Mouse (Mus musculus) retina, embryonic 14.5 days (tissue): ENCODE results near the gene Cd9.

Source experiments
- DNase-seq: peaks from one replicate; pipeline ENCODE4 v3.0.0-alpha.2; 2015; ENCODE audit warnings: low spot score

The Cd9 gene

DNA sequence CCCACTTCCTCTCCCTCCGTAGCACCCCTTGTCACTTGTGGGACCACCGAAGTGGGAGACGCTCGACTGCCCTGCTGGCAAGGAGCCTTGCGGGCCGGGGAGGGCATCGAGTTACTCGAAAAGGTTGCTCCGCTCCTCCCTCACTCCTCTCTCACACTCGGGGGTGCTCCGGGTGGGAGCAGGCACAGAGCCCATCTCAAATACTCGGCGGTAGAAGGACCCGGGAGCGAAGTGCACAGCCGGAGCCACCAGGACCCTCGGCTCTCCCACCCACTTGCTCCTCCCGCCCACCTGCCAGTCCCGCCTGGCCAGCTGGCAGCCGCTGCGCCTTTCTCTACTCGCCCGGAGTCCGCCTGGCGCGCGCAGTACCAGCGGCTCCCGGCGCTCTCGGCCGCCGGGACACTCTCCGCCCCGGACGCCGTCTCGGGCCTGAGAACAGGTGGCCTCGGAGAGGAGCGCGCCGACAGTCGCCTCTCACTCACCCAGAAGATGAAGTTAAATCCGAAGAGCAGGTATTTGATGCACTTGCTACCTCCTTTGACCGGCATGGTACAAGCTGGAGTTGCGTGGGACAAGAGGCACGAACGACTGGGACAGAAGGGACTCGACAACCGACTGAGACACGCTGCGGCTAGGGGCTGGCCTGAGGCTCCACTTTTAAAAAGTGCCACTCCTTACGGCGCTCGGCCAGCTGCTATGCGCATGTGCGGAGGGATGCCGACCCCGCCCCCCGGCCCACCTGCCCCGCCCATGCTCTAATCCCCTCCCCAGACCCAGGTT lies at the start of gene Cd9:
Gene Cd9 (minus strand): TSS at position 700 of the 780 bp plus-strand sequence.
- peak; percentile 81 for DNase-seq

DNA sequence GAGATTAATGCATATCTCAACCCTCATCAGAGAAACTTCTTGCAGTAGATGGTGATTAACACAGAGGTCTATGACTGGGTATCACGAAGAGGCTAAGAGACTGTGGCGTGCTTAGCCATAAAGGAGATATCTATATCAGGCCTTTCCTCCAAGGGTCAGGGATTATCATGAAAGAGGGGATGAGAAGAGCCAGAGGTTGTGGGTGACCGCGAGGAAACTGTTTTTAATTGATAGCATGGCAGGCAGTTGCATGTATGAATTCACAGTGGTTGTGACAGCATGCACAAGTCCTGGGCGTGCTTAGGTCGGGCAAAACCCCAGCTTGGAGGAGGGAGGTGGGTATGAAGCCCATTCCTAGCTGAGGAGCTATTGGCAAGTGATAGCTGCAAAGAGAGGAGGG lies 46.7 kb upstream of the Cd9 start:
- no peak for DNase-seq

DNA sequence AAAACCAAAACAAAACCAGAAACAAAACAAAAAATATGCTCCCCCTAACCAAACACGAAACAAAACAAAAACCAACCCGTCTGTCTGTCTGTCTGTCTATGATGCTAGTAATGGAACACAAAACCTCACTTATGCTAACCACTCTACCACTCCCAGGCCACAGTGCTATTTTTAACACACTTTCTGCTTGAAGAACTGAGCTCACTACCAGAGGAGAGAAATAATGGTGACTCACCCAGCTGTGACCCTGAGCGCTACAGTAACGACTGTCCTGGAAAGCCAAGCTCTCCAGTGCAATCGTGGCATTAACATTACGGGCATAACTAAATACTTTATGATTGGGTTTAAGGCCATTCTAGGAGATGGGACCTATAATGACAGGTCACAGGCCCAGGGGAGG lies 46.2 kb upstream of the Cd9 start:
- DNase-seq, result no peak

DNA sequence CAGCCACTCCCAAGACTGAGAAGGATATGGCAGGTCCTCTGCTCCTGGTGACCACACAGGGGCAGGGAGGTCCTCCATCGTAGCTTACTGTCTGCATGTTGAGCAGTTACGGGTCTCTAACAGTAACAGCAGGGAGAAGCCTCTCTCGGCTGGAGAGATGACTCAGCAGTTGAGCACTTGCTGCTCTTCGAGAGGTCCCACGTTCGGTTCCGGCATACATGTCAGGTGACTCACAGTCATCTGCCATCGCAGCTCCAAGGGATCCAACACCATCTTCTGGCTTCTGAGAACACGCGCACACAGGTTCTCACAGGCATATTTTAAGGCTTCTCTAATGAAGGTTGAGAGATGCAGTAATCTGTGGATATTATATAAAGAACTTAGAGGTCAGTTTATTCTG lies 45.6 kb upstream of the Cd9 start:
- no peak for DNase-seq

DNA sequence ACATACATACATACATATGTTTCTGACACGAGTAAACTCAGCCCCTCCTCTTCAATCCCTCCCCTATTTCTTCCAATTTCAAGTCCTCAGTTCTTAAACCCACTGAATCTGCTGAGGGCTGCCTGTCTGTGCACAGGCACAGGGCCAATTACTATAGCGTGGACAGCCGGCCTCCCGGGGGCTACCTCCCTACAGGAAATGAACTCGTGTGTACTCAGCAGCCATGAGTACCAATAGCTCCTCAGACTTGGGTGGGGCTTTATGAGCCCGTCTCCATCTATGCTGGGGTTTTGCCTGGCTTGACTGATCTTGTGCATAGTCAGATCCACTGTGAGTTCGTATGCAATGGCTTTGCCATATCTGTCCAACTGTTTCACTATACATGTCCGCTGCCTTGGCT lies 44.8 kb upstream of the Cd9 start:
- no peak for DNase-seq

DNA sequence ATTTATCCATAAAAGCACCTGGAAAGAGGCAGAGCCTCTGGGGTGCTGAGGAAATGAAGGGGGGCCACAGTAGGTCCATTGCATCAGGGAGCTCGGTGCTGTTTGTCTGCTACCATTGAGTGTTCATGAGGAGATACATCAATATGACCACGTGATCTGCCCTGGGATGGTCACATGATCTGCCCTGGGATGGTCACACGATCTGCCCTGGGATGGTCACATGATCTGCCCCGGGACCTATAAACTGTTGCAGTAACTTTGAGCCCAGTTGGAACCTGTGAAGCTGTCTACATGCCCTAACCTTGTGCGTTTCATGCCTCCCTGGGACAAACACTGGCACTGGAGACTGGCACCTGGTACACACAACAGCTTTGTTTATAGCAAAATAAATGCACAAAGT lies 43.9 kb upstream of the Cd9 start:
- no peak for DNase-seq

DNA sequence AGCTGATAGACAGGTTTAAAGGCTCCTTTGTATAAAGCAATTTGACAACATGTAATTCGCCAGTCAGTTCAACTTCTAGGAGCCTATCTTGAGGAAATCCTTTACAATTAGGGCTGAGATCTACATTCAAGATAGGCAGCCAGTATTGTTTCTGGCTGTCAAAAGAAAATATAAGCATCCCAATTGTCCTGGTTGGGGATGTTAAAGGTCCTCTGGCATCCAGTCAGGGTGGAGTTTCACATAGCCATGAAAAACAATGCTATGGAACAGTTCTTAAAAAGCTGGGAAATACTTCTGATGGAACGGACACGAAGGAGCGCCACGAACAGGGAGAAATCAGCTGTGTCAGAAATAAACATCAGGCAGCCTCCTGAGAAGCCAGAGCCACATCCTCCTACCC lies 40.4 kb upstream of the Cd9 start:
- DNase-seq, result no peak

DNA sequence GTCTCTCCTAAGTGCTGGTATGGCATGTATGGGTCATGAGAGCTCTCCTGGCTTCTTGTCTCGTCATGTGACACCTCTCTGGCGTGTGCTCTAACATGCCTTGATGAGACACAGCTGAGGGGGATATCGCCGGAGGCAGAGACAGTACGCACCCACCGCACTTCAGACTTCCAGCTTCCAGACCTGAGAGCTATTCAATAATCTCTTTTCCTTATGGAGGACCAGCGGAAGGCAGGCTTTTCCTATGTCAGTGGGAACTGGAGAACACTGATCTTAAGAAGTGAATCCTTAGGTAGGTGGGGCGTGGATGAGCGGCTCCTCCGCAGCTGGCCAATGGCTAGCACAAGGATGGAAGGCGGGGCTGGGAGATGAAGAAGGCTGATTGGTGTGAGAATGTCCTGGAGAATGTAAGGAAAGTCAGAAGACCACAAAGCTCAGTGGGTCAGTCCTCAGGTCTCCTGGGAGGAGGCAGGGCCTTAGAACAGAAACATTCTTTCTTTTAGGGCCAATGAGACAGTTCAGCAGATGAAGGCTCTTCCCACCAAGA lies 38.6 kb upstream of the Cd9 start:
- no peak for DNase-seq

DNA sequence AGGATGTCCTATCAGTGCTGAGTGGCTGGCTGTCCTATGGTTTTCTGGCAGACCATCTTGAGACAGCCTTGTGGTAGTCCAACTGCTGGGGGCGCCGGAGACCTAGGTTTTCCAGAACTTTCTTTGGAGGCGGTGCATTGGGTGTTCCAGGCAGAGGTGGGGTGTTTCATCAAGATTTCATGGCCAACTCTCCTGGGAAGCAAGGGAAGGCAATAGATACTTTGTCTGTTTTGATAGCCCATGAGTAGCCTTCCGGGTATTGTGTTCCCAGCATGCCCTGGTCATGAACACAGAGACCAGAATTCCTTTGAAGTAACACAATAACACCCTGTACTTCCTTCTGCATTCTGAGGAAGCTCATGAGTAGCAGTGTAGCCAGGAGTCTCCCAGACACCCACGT lies 34.9 kb upstream of the Cd9 start:
- no peak for DNase-seq

DNA sequence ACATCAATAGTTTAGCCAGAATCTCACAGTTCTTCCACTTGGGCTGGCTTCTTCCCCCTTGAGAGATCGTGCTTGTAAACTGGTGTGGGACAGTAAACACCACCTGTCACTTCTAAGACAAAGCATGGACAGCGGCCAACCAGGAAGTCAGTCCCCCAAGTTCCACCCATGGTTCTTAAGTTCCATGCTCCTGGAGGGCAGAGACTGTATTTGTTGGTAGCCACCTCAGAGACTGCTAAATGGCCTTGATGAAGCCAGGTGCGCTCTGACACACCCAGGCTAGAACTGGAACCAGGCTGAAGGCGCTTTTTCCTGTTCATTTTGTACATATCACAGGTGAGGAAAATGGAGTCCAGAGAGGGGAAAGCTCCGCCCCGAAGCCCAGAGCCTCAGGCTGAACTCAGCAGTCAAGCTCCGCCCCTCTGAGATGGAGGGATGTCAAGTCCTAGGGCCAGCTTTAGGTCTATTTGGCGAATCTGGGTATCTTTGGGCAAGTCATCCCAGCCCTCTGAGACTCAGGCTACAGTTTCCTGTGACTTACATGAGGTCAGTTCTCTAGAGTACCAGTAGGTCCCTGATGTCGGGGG lies 34.1 kb upstream of the Cd9 start:
- no peak for DNase-seq

DNA sequence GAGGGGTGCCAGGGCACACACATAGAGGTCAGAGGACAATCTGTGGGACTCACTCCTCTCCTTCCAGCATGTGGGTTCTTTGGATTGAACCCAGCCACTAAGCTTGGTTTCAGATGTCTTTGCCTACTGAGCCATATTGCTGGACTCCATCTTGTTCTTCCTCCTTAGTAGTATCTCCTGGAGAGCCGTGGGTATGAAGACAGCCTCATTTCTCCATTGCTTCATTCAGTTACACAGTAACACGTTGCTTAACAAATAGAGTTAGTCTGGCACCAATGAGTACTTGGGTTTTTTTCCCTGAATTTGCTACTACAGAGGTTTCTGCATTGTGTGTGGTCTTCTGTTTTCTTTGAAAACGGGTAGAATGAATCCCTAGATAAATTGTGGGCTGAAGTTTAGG lies 31.5 kb upstream of the Cd9 start:
- no peak for DNase-seq

DNA sequence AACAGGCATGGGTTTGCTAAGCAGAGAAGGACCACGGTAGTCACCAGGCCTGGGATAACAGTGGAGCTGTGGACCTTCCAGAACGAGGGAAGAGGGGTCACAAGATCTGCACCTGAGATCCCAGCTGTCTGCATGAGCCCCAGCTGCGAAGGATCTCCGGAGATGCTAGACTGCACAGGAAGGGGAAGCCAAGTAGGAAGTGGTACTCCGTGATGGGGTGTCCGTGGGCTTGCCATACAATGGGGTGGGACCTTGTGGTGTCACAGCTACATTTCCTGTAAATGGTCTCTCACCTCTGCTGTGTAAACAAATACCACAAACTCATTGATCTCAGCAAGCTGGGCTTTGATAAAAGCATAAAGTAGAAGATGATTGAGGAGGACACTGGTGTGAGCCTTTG lies 29.4 kb upstream of the Cd9 start:
- DNase-seq, result no peak

DNA sequence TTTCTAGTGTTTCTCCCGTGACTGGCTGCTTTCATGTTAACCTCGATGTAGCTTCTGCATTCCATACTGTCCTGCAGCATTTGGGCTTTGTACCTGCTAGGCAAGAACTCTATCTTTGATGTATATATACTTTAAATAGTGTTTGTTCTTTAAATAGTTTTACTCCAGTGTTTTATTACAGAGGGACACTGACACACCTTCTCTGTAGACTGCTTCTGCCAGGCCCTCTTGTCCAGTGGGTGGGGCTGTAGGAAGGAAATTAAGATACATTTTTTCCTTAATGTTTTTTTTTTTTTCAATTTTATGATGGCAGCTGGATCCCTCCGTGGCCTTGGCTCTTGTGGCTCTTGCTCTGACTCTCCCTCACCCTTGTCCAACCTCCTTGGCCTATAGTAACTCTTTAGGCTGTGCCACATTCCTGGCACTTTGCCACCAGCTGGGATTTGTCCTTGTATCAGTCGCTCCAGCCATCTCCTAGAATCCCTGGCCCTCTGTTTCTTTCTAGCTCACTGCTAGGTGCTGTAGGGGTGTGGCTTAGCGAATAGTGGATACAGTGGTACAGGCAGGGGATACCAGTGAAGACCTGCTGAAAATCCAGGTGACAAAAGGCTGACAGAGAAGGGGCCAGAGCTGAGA lies 27.1 kb upstream of the Cd9 start:
- no peak for DNase-seq

DNA sequence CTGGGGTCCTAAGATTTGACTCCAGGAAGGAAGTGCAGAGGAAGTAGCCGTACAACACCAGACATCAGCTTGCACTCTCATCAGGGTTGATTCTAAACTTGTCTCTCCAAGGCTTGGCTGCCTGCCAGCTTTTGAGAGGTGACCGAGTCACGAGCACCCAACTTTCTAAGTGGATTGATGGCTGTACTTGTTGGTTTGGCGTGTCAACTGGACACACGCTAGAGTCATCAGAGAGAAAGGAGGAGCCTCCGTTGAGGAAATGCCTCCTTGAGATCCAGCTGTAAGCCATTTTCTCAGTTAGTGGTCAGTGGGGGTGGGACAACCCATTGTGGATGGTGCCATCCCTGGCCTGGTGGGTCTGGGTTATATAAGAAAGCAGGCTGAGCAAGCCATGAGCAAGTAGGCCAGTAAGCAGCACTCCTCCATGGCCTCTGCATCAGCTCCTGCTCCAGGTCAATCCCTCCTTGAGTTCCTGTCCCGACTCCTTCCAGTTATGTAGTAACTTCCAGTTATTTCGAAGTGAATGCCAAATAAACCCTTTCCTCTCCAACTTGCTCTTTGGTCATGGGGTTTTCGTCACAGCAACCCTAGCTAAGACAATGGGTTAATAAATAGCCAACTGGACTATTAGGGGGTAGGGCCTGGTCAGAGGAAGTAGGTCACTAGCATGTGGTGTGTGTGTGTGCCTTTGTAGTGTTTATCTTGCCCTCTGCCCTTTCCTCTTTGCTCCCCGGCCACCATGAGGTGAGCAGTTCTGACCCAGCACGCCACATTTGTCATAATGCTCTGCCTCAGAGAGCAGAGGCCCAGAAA lies 21.1 kb upstream of the Cd9 start:
- DNase-seq, result no peak

DNA sequence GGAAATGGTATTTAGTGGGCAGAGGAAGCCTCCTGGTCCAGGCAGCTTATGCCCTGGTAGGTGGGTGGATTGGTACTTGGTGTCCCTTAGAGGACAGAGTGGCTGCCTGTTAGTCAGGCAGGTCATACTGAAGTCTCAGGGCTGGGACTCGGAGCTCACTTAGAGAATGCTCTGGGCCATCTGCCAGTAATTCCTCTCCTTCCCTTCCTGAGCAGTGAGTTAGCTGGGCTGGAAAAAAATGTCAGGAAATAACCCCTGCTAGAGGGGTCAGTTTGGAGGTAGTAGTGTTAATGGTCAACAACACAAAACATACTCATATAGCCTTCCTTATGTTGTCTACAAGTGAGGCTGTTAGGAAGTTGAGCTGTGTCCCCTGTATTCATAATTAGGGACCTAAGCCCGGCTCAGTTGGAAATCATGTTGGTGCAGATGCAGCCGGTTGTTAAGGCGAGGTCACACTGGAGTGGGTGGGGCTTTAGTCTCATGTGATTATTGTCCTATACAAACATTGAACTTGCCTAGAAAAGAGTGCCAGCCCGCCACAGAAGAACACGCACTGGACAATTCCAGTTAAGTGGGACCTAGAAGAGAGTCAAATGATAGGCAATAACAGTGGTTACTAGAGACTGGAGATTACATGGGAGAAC lies 18.5 kb upstream of the Cd9 start:
- no peak for DNase-seq

DNA sequence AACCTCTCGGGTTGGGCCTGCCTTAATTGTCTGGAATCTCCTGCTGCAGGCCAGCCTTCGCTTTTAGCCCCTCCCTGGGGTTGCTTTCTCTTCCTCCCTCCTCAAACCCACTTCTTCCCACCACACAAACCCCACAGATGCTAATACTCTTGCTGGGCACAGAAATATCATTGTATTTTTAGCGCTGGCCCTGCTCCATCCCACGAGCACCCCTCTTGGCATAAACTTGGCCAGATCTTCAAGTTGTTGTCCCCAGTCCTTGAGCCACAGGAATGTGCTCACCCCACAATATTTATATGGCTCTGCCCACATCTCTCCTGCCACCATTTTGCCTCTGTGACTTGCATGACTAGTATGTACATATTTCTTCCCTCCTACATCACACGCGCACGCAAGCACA lies 16.6 kb upstream of the Cd9 start:
- no peak for DNase-seq

DNA sequence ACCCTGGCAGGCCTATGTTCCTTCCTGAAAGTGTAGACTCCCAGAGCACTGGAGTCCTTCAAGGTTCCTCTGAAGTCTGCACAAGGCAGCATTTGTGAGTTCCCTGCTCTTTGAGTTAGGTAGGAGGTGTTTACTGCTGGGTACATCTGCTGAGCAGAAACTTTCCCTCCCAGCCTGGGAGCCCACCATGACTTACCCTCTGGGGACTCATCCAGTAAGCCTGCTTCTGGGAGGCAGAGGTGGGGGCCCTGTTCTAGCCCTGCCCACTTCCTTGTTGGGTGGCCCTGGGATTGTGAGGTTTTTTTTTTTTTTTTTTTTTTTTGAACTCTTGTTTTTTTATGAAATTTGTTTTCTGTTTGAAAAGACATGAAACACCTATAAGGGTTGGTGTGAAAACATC lies 16.1 kb upstream of the Cd9 start:
- DNase-seq, result no peak

DNA sequence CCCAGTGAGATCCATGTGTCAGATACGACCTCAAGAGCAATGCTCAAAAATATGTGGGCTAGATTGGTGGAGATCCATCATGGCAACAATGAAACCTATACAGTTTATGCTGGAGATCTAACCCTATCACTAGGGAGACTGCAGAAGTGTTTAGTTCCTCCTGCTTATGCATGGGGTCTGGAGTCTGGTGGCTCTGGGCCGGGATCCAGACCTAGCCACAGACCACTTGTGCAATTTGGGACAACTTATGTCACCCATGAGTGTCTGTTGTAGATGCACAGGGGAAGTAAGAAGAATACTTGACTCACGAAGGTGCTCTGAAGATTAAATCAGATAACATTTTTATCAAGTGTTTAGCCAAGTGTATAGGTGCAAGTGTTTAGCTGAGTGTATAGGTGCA lies 15.2 kb upstream of the Cd9 start:
- DNase-seq, result no peak

DNA sequence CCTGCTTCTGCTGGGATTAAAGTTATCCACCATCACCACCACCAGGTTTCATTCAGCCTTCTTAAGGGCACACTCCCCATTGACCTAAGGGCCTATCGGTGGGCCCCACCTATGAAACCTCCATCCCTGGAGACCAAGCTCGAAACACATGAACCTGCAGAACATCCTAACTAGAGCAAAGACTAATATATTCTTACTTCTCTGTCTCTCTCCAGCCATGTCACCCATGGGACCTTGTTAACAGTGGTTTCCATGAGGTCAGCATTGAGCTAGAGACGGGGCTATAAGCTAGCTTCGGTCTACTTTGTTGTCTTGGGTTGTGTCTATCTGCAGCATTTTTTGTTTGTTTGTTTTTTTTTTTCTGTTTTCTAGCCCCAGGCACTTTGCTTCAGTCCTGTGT lies 11.8 kb upstream of the Cd9 start:
- no peak for DNase-seq

DNA sequence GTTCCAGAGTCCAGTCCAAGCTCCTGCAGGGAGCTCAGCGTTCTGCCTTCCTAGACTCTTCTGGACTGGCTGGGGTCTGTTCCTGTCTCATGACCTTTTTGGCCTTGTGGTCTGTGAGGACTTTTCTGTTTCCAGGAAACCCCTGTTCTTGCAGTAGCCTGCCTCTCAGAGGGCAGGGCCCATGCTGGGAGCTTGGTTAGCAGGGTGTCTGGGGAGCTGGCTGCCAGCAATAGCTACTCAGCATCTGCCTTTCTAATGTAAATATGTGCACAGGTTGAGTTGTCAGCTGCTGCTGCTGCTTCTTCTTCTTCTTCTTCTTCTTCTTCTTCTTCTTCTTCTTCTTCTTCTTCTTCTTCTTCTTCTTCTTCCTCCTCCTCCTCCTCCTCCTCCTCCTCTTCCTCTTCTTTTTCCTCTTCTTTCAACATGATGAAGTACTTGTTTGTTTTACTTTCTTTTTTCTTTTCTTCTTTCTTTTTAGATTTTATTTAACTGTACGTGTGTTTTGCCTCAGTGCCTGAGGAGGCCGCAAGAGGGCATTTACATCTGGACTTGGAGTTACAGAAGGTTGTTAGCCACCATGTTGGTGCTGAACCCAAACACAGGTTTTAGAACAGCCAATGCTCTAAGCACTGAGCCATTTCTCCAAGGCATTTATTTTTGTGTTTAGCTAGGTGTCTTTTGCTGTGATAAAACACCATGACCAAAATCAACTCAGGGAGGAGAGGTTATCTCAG lies 10.2 kb upstream of the Cd9 start:
- DNase-seq, result no peak

DNA sequence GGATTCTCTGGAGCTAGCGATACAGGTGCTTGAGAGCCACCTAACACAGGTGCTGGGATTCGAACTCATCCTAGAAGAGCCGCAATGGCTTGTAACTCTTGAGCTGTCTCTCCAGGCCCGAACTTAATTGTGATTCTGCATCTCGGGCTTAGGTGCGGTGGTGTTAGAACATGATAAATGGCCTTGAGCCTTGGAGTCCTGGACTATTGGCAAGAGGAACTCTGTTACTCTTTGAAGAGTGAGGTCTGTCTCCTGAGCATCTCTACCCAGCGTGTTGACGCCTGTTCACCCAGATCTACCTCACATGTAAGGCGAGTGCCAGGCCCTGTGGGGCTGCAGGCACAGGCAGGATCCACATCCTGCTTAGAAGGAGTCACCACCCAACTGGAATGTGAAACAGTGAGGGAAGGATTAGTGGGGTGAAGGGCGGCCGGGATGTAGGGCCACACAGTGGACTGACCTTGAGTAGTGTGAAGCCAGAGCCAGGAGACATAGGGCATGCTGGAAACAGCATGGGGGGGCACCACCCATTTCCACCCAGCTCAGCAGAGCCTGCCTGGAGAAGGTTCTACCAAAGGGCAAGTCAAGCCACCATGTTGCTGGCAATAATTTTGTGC lies 8.7 kb upstream of the Cd9 start:
- no peak for DNase-seq
